Mouse (Mus musculus): Measurements from ENCODE around the gene Ccdc93.

DNA sequence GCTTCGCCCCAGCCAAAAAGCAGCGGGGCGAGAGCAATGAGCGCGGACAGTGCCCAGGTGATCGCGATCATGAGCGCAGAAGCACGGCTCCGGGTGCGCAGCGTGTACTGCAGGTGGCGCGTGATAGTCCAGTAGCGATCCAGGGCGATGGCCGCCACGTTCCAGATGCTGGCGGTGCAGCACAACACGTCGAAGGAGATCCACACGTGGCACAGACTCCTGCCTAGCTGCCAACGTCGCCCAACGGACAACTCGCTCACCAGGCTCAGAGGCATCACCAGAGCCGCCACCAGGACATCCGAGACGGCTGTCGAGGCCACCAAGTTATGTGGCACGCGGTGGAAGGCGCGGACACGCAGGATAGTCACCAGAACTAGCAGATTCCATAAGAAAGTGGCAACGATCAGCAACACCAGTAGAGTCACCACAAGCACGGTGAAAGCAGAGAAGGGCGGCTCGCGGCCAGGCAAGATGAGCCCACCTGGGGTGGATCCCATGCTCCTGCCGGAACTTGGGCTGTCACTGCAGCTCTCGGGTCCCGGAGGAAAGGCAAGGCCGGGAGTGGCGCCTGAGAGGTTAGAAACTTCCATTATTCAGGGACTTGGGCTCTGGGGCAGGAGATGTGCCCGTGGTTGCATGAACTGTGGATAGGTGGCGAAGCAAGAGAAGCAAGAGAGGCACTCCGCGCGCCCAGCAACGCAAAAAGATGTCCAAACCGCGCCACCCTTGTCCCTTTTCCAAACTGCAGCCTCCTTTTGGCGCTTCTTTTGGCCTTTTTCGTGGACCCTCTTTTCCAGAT, 97.0 kb downstream of the Ccdc93 start:
- TF ChIP-seq CTCF (IDR thresholded peaks at IDR 0.05; ENCODE audit: insufficient read depth, low read length) (no peak), POLR2A (IDR thresholded peaks at IDR 0.05; ENCODE audit: borderline replicate concordance, extremely low read depth, low read depth, low read length) (no peak)

All from lung, adult 2 months (tissue).